Mouse (Mus musculus) heart, adult 2 months (tissue): ENCODE measurements around the gene Dnase1l1. TPM values are rescaled to one million over a fixed set of nuclear protein-coding genes. Genes with fewer than 3 reads are reported as not detected.
A peak's percentile ranks its signal among the peaks of the same experiment; 100 is the strongest.

Experiments used
- DNase-seq, 2 experiments: peaks; one replicate each; pipeline ENCODE4 v3.0.0; 2021
- H3K27ac ChIP-seq: fragments of 200-600 bp; 2 replicates; pipeline ENCODE4 v1.8.1; 2022
- H3K27me3 ChIP-seq: fragments of 200-500 bp; 2 replicates; pipeline ENCODE4 v1.6.1; 2012; ENCODE audit warnings: mild to moderate bottlenecking, low read length, inconsistent platforms, mixed read lengths; ENCODE audit not compliant: control insufficient read depth, insufficient read depth
- H3K36me3 ChIP-seq: fragments of 200-500 bp; 2 replicates; pipeline ENCODE4 v1.6.1; 2012; ENCODE audit warnings: low read length, inconsistent platforms; ENCODE audit not compliant: control insufficient read depth, insufficient read depth
- H3K4me1 ChIP-seq: fragments of 200-500 bp; 2 replicates; pipeline ENCODE4 v1.6.1; 2011; ENCODE audit warnings: low read length; ENCODE audit not compliant: control insufficient read depth, insufficient read depth
- H3K4me3 ChIP-seq: fragments of 200-600 bp; 2 replicates; pipeline ENCODE4 v1.8.1; 2022
- H3K79me2 ChIP-seq: fragments of 200-500 bp; replicated peaks from 2 replicates; pipeline ENCODE4 v1.6.1; 2012; ENCODE audit warnings: mild to moderate bottlenecking, inconsistent platforms, low read length, moderate library complexity, mixed read lengths; ENCODE audit not compliant: control insufficient read depth, insufficient read depth
- H3K9ac ChIP-seq: fragments of 200-500 bp; 2 replicates; pipeline ENCODE4 v1.6.1; 2012; ENCODE audit warnings: low read depth, mild to moderate bottlenecking, control low read depth, inconsistent platforms, low read length, mixed read lengths
- CTCF ChIP-seq: fragments of 200-600 bp; IDR thresholded peaks from 2 replicates; pipeline ENCODE4 v1.8.1; 2022; ENCODE audit warnings: antibody characterized with exemption, mild to moderate bottlenecking, moderate library complexity
- EP300 ChIP-seq: fragments of 200-500 bp; IDR thresholded peaks from 2 replicates; pipeline ENCODE4 v1.6.1; 2011; ENCODE audit warnings: low read depth, low read length, control low read depth; ENCODE audit not compliant: insufficient read depth
- POLR2A ChIP-seq: fragments of 200-500 bp; IDR thresholded peaks from 2 replicates; pipeline ENCODE4 v1.6.1; 2011; ENCODE audit warnings: mild to moderate bottlenecking, low read depth, low read length, control low read depth; ENCODE audit not compliant: insufficient read depth
- WGBS: fragments of 180-500 bp; shearing (Covaris S2); methylation state at CpG from one replicate; pipeline ENCODE4 v1.1.7; 2018; 5-methylcytosine and 5-hydroxymethylcytosine counted together
- intact Hi-C: fragments of 180-260 bp; cut with DNase I; formaldehyde crosslinking; loops from one replicate; pipeline ENCODE4 v1.15.1; 2025
- long read RNA-seq: library from polyadenylated mRNA; stranded (forward); transcript quantifications from one replicate; pipeline ENCODE4 v2.0.0, GENCODE M21; 2021
- polyA plus RNA-seq: library from polyadenylated mRNA; depleted of rRNA; stranded (reverse); fragments of >200 nt; gene quantifications from 2 replicates; pipeline ENCODE4 v1.2.3, GENCODE M21; 2012; rRNA removed
- total RNA-seq, 2 experiments: library from RNA; stranded (reverse); gene quantifications; 2 replicates each; pipeline ENCODE4 v1.2.3; 2021

Dnase1l1 gene
- total RNA-seq (10 to 100 TPM; 15.4 to 19.7 TPM), polyA plus RNA-seq (21.2 and 33.2 TPM in 2 replicates)
- long read RNA-seq, partial matches to known transcripts, result 0 of 7 reads
- long read RNA-seq, other reads (novel, unspliced or antisense), result 1 of 7 reads

- H3K4me3 ChIP-seq, result peak within 1 kb of the TSS; percentile 56
- TF ChIP-seq POLR2A, result 0 out of 2 replicates have a peak, but pooled peaks have one; percentile 52
- 0 out of 2 replicates have a peak, but pooled peaks have one; percentile 22 for TF ChIP-seq CTCF
- no peak for TF ChIP-seq EP300
- DNase-seq, result peak; percentile 81 to 90
- no peaks in the 10 kb centered on the region; the same call in 1 of the 2 replicates for H3K36me3 ChIP-seq
- H3K4me1 ChIP-seq, result peaks cover 6% of the 10 kb centered on the region
- H3K27me3 ChIP-seq, result no peaks in the 10 kb centered on the region
- 15% methylated on average over 16 of the region's 16 CpGs for WGBS
- intact Hi-C loops, result loop anchor here (5.0 kb wide), 2 partner anchors 35 to 110 kb away; partner anchors contain the start of genes Fam3a, Flna and Ikbkg
- H3K79me2 ChIP-seq, result no peaks in the 10 kb centered on the region; the same call in 1 of the 2 replicates
- H3K27ac ChIP-seq, result peak within 1 kb of the TSS; percentile 91
- peak within 1 kb of the TSS; percentile 79 for H3K9ac ChIP-seq
Observed at GRCm38 (mm10) chrX:74281732-74282394, at the start of gene Dnase1l1, which contains the start of gene Taz. Gene Dnase1l1 (minus strand): TSS chrX:74282337. Gene Taz (plus strand): TSS chrX:74281912.

GRCm38 (mm10) chrX:74330166-74330930, 48.2 kb upstream of the Dnase1l1 start:
- H3K4me3 ChIP-seq, result no peak overlapping the region
- 53% methylated on average over 2 of the region's 2 CpGs for WGBS
- H3K27me3 ChIP-seq, result no peaks in the 10 kb centered on the region
- H3K9ac ChIP-seq, result no peak overlapping the region
- TF ChIP-seq EP300, result no peak
- no peak for TF ChIP-seq CTCF
- TF ChIP-seq POLR2A, result no peak
- no peaks in the 10 kb centered on the region for H3K79me2 ChIP-seq
- no peak for DNase-seq
- intact Hi-C loops, result no loop called here
- no peak overlapping the region for H3K27ac ChIP-seq
- no peaks in the 10 kb centered on the region for H3K36me3 ChIP-seq
- no peaks in the 10 kb centered on the region for H3K4me1 ChIP-seq

- no peak for DNase-seq
- TF ChIP-seq POLR2A (no peak), CTCF (no peak), EP300 (no peak)
Observed at GRCm38 (mm10) chrX:74329215-74329671, 47.1 kb upstream of the Dnase1l1 start.

GRCm38 (mm10) chrX:74328725-74329161, 46.6 kb upstream of the Dnase1l1 start, which contains the start of gene Plxna3:
Gene Plxna3 (plus strand): TSS chrX:74329066.
- Histone ChIP-seq H3K27ac (peak within 1 kb of the TSS; percentile 71), H3K4me3 (peak within 1 kb of the TSS; percentile 52), H3K36me3 (no peaks in the 10 kb centered on the region), H3K27me3 (no peaks in the 10 kb centered on the region), H3K9ac (peak within 1 kb of the TSS; percentile 81), H3K79me2 (no peaks in the 10 kb centered on the region), H3K4me1 (no peaks in the 10 kb centered on the region)
- intact Hi-C loops, result no loop called here
- peak; percentile 78 for DNase-seq
- TF ChIP-seq EP300 (no peak), POLR2A (no peak), CTCF (no peak)
- 24% methylated on average over 28 of the region's 30 CpGs for whole genome bisulfite sequencing

More at GRCm38 (mm10) chrX:74329215-74329671, 47.1 kb upstream of the Dnase1l1 start:
- H3K36me3 ChIP-seq, result no peaks in the 10 kb centered on the region
- no peaks in the 10 kb centered on the region for H3K79me2 ChIP-seq
- H3K27ac ChIP-seq, result no peak overlapping the region
- peak overlapping the region; percentile 81 for H3K9ac ChIP-seq
- peak overlapping the region; percentile 52; the same call in 1 of the 2 replicates for H3K4me3 ChIP-seq
- H3K27me3 ChIP-seq, result no peaks in the 10 kb centered on the region
- 36% methylated on average over 10 of the region's 10 CpGs for WGBS
- intact Hi-C loops, result no loop called here
- H3K4me1 ChIP-seq, result no peaks in the 10 kb centered on the region

- WGBS, result 21% methylated on average over 59 of the region's 59 CpGs
- Histone ChIP-seq H3K4me1 (no peaks in the 10 kb centered on the region; the same call in 1 of the 2 replicates), H3K27ac (peak within 1 kb of the TSS; percentile 70), H3K36me3 (no peaks in the 10 kb centered on the region), H3K27me3 (no peaks in the 10 kb centered on the region), H3K4me3 (peak within 1 kb of the TSS; percentile 55), H3K9ac (peak within 1 kb of the TSS; percentile 97), H3K79me2 (no peaks in the 10 kb centered on the region)
- peak; percentile 87 to 92 for DNase-seq
- peak; percentile 62 for TF ChIP-seq POLR2A
- TF ChIP-seq EP300, result no peak
- intact Hi-C loops, result loop anchor here (5.0 kb wide), 1 partner anchor 54 kb away; no protein-coding TSS in a partner anchor
Observed at GRCm38 (mm10) chrX:74312540-74313464, 30.7 kb upstream of the Dnase1l1 start, which contains the start of gene Fam50a. Gene Fam50a (plus strand): TSS chrX:74313033.
